Mouse (Mus musculus): ENCODE measurements around the gene Olfr1232.

The Olfr1232 gene

GRCm38 (mm10) chr2:89329575-89329974, at the start of gene Olfr1232:
Gene Olfr1232, minus strand, starts transcription at chr2:89329675.
- in situ Hi-C loops (cut with MboI, MseI), result no loop called here

- in situ Hi-C loops (cut with MboI, MseI), result no loop called here
Observed at GRCm38 (mm10) chr2:89364765-89365164, 35.3 kb upstream of the Olfr1232 start, which contains the start of gene Olfr1234. Gene Olfr1234, minus strand, starts transcription at chr2:89364865.

- in situ Hi-C loops (cut with MboI, MseI), result no loop called here
Observed at GRCm38 (mm10) chr2:89342298-89342697, 12.8 kb upstream of the Olfr1232 start, which contains the start of gene Olfr1233. Gene Olfr1233, minus strand, starts transcription at chr2:89342398.

DNA sequence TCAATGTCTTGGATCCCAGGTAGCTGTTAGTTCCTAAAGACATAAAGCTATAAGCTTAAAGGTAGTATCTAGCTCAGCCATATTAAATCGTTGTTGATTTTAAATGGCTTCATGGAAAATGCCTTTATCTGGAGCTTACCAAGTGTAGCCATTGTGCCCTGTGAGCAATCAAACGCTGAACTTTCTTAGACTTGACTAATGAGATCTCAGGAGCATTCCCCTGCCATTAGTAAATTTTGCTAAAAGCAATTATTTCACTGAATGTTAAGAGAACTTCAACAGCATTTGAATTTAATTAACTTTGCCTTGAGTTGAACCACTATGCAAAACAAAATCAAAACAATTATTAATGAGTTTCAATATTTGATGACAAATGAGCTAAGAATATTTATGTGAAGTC, 22.5 kb downstream of the Olfr1232 start, which contains the start of gene Olfr1231:
Gene Olfr1231 (minus strand): TSS at position 101 of the 400 bp plus-strand sequence.
- in situ Hi-C loops (cut with MboI, MseI), result no loop called here

GRCm38 (mm10) chr2:89297168-89297567, 32.3 kb downstream of the Olfr1232 start, which contains the start of gene Olfr1230:
Gene Olfr1230, minus strand, starts transcription at chr2:89297268.
- in situ Hi-C loops (cut with MboI, MseI), result no loop called here

DNA sequence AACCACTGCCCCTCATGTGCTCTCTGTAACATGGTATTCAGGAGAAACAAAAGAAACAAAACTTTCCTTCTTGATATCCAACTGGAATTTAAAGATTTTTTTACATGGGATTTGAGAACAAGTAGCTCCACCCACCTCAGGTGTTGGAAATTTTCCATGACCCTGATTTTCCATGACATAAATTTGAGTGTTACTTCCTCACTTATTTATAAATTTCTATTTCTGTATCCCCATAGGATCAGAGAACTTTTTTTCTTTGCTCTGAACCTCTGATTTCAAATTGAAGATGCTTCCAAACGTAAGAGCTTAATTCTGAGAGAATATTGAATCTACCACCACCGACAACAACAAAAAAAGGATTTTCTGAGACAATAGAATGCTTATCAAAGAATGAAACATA, 41.6 kb downstream of the Olfr1232 start, which contains the start of gene Olfr1229:
Gene Olfr1229 (minus strand): TSS at position 101 of the 400 bp plus-strand sequence.
- in situ Hi-C loops (cut with MboI, MseI), result no loop called here

Measured in T-helper 2 cell (primary cell).